Mouse (Mus musculus) mouse embryonic stem cell (cell line): Measurements from ENCODE around the gene Tmem33.

ENCODE experiments used
- in situ Hi-C, 2 experiments: fragments of 300-500 bp; cut with MboI; formaldehyde crosslinking; loops; 1 replicate in 1 of 2; 3 replicates in 1 of 2; pipeline ENCODE4 v1.14.3; 2019 to 2020; ENCODE audit warnings: low sequenced_read_pairs in 2 of 2, low pct_unique_long_range_greater_than_20kb in 1 of 2, mixed read lengths in 1 of 2; ENCODE audit not compliant: unreplicated experiment in 1 of 2

Tmem33 gene

DNA sequence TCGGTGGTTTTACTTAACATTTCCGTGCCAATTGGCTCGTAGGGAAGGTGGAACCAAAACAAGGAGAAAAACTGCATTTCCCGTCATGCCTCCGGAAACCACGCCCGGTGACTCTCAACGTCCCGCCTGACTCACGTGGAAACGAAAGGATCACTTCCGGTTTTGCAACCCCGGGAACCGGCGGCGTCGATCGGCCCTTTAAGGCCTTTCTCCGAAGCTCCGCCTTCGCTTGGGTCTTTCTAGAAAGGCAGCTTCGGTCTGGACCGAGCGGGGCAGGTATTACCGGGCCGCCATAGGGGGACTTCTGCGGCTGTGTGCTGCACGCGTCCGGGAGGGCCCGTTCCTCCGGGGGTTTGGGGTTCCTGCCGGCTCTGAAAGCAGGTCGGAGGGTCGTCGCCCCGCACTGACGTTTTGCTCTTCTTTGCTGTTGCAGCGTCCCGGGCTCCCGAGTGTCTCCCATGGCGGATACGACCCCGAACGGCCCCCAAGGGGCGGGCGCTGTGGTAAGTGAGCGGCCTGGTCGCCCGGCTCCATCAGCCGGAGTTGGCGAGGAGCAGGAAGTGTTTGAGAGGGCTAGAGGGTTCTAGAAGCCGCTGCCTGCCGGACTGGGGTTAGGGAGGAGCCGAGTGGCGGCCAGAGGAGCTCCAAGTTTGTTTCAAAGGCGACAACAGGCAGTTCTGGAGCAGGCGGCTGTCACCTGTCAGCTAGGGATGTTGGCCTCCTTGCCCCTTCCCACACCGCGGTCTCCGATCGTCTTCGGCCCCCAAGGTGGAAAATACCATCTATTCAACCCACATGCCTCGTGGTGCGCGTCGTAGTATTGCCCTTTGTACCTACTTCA lies at the start of gene Tmem33:
TSS of gene Tmem33 (plus strand) at position 35 of the 841 bp plus-strand sequence.
- in situ Hi-C loops: no loop called here

DNA sequence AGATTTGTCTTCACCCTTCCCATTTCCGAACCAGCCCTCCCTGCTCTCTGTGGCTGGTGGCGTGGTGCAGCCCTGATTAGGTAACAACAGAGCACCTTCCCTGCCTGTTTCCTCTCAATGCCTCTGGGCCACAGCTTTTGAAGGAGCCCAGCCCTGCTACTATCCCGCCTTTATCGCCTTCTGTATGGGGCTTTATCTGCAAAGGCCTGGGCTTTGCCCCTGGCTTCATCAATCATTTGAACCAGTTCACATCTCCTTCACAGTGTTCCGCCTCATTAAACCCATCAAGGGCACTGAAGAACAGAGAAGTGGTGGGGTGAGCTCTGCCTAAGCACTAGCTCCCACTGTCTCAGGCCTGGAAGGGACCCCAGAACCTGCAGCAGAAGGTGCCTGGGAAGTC lies 47.2 kb upstream of the Tmem33 start:
- in situ Hi-C loops: no loop called here

DNA sequence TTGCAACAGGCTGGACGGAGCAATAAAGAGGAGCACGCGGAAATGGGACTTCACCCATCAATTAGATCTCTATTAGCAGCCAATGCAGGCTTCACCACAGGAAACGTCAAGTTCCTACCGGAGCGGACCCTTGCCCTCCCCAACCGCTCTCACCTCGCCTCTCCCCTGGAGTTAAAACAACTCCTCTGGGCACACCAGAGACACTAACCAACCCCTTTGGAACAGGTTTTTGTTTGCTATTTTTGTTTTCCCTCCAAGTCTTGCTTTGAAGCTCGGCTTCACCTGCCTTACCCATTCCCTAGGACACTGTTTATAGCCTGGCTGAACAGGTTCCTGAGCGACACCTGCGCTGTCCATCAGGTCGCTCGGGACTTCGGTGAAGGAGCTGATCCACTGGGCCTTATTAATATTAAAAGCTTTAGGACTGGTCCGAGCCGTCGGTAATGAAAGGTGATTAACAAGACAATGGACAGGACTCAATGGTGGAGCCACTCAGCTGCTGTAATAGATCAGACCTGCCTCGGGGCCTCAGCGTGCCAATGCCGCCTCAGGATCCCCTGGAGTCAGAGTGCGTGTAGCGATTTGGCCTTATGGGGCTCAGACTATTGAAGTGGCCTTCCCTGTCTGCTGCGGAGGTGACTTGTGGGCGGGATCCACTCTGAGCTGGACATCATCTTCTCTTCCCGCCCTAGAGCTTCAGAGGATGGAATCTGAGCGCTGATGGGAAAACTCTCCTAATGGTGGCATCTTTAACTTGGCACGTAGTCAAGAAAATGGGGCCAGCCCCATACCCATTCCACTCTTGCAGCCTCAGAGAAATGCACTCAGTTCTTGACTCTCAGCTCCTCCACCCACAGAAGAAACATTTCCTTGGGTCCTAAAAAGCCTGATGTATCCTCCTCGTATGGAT lies 45.0 kb upstream of the Tmem33 start:
- in situ Hi-C loops: no loop called here

DNA sequence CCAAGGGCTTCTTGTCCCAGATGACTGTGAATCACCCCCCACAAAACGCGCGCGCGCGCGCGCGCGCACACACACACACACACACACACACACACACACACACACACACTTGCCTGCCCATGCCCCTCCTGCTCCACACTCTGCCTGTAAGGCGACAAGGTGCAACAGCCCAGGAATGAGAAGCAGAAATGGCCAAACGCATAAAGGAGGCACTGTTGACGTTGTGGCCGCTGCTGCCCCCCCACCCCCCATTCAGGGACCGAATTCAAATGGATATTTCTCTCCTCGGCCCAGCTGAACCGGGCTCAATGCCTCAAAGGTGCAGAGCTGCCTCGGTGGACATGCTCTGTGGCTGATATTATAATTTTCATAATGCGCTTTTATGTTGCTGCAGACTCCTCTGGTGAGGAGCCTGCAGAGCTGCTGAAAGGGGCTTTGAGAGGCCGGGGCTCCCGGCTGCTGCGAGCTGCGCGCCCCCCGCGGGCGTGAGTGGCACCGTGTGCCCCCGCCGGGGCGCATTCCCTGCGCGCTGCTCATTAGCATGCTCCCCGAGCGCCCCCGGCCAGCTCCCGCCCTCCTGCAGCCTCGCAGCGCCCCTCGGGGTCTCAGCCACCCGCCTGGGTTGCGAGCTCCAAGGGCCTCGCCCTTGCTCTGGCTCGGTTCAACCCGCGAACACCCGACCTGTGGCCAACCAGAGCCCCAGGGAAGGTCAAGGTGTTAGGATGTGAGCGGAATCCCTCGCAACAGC lies 44.2 kb upstream of the Tmem33 start:
- in situ Hi-C loops: no loop called here

DNA sequence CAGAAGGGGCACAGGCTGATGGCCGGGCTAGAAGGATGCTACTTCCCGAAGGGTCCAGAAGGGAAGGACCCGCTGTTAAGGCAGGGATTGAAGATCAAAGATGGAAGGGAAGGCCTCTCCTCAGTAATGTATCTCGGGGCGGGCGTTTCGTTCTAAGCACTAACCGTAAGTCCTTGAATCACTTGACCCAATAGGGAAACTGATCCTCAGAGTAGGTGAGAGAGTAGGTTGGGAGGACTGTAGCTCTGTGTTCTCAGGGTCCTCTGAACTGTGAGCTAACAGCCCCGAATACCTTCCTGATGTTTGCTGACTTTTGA lies 43.6 kb upstream of the Tmem33 start:
- in situ Hi-C loops: no loop called here

DNA sequence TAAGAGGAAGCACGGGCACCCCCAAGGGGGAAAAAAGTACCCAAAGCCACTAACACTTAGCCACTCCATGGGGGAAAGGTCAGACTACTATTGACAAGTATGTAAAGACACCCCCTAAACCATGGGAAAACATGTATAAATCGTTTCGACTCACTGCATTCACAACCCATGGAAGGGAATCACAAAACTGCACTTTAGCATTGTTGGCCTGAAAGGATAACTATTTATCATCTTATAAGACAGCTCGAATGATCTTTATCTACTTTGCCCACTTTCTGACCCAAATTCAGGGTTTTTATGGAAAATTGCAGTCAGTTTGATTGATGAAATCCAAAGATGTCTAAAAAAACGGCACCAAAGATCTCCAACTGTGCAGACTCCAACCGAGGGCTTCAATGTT lies 38.5 kb upstream of the Tmem33 start:
- in situ Hi-C loops: no loop called here

DNA sequence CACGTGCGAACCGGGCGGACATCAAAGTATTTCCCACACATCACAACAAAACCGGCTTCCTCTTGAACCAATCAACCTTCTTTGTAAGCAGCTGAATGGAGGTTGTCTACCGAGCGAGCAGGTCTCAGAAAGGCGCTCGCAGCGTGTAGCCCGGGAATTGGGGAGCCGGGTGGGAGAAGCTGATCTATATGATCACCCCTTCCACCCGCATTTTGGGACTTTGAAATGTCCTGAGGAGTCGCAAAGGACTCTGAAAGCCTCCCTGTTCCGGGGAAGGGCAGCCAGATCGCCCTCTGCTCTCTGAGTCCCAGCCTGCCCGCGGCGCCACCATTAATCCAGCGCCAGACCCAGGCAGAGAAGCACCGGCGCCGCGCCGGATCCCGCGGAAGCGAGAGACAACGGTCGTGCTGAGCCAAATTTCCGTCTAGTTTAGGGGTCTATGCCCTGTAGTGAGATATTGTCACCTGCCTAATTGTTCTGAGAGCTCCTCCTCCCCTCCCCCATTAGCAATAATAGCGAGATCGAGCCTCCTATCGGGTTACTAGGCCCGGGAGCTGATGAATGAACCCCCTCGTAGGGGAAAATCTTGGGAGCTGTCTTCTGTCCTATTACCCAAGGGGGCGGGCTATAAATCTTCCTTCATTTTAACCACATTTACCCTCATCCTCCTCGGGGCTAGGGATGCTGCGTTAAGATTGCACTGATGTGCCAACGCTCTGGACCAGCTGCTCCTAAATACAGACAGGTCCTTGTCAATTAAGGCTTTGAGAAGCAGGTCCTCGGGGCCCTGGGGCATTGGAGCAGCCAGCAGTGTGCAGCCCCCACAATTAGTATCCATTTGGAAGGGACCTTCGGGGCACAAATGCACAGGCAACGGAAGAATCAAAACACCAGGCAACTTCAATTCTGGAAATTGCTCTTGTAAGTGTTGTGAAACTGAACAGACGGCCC lies 37.6 kb upstream of the Tmem33 start:
- in situ Hi-C loops: no loop called here

DNA sequence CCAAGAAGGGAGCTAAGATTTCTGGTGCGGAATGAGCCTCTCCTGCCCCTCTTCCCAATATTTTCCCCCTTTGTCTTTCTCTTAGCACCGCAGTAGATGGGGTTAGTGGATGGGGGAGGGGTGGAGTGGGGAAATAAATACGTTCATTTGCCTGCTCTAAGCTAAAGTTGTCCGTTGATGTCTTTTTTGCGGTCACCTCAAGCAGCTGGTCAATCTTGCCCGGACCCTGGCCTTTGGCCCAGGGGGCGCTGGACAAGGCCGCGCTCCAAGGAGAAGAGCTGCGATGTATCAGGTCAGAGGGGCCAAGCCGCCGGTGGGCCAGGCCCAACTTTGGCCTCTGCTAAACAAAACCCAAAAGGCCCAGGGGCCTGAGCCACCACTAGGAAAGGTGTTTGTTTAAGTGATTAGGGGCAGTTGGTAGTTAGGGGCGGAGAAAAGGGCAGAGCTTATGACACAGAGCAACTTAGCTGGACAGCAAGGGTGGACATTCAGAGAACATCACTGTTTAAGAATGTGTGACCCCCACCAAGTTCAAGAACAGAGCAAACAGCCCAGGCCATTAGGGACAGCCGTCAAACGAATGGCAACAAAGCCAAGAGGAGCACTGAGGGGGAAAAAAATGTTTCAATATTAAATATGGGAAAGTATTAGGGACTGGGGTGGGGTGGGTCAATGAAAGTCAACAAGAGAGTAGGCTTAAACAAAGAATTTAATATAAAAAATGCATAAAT lies 36.8 kb upstream of the Tmem33 start:
- in situ Hi-C loops: no loop called here

DNA sequence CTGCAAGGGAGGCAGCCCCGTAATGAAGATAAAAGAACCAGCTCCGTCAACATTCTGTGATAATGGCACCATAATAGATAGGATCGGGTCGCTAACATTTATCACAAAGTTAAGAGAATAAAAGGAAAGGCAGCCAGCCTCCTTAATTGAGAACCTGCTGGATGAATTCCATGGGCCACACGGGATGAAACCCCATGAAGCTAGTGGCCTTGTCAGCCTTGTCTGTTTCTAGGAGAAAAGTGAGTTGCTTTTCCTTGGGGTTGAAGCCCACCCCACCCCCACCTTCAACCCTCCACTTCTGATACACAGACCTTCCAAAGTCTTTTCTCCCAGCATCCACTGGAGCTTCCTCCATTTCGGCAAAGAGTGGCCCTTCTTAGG lies 36.3 kb upstream of the Tmem33 start:
- in situ Hi-C loops: no loop called here

DNA sequence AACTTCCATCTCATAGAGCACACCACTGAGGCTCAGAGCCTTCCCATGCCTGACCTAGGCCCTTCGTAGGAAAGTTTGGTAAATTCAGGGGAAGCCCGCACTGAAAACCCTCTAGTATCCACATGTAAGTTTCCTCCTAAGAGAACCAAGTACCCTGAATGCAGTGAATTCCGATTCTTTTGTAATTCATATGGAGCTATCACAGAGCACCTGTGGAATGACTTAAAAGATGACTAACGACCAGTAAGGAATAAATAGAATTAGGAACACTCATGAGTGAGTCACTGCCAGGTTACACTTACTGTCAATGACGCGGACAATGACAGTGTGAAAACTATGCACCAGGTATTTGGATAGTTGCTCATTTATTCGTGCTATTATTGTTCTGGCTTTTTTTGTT lies 34.6 kb upstream of the Tmem33 start:
- in situ Hi-C loops: loop anchor here (25.0 kb wide), 2 partner anchors 513 to 538 kb away; partner anchors contain the start of gene Uchl1 (in 1 of the 2)

DNA sequence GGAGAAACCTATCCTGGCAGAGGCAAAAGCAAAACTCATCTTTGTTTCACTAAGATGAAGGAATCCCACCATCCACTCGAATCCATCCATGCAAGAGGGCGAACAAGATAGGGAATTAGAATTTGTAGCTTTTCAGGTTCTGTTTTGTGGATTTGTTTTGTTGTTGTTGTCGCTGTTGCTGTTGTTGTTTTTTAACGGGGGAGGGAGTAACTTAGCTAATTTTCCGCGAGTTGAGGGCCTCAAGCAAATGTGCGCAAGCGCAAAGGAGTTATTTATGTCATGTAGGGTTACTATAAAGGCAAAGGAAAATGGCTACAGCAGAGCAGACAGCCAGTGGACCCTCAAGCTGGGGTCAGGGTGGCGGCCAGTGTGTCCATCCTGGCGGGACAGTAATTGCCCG lies 33.1 kb upstream of the Tmem33 start:
- in situ Hi-C loops: loop anchor here (25.0 kb wide), 2 partner anchors 515 to 540 kb away; partner anchors contain the start of gene Uchl1 (in 1 of the 2)

DNA sequence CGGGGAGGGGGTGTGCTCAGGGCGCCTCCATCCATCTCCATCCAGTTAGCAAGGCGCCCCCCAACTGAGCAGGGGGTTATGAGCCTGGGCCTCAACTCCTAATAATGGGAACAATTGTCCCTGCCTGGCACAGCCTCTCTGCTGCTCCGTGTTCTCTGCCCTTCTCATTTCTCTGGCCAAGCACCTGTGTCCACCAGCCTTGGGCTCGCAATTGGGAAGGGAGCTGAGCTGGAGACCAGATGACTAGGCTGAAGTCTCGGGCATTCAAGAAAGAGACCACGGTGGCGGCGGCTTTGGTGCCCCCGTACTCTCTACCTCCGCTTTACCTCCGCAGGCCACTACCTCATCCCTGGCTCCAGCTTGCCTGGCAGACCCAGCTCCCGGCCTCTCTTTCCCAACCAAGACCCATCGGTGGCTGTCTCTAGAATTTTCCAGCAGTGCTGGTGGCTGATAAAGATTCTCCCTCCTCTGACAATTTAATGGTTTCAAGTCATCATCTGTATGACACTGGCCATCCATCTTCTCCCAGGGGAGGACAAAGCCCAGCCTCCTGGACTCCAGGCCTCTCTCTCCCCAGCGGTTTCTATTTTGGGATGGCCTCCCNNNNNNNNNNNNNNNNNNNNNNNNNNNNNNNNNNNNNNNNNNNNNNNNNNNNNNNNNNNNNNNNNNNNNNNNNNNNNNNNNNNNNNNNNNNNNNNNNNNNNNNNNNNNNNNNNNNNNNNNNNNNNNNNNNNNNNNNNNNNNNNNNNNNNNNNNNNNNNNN lies 32.5 kb upstream of the Tmem33 start:
- in situ Hi-C loops: loop anchor here (25.0 kb wide), 2 partner anchors 516 to 541 kb away; partner anchors contain the start of gene Uchl1 (in 1 of the 2)

DNA sequence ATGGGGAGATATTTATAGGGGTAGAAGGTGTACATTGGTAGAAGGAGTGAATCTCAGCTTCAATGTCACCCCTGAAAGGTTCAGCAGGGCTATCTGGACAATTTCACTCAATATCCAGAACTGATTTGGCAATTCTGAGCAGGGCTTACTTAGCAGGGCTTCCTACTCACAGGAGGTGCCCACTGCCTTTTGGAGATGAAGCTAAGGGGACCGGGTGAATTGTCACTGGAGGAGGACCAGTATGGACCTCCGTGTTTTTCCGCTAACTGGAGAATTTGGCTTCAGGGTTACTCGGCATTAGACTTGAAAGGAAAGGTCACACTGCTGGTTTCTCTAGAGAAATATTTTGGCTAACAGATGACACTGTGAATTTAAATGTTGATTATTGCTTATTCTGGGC lies 25.7 kb upstream of the Tmem33 start:
- in situ Hi-C loops: loop anchor here (5.0 to 25.0 kb wide), 3 partner anchors 187 to 547 kb away; partner anchors contain the start of gene Uchl1 (in 1 of the 2)

DNA sequence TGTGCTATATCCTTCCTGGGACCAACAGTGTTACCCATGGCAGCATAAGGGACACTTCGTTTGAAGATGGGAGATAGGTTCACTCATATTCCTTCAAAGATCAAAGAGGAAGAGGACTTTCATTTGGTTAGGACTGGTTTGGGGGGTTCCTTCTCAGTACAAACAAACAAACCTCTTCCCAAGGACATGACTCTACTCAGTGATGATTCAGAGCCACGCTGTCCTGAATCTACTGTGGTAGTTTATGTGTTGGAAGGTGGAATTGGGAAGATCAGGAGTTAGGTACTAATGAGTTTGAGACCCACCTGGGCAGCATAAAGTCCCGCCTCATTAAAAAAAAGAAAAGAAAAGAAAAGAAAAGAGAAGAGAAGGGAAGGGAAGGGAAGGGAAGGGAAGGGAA lies 24.9 kb upstream of the Tmem33 start:
- in situ Hi-C loops: loop anchor here (5.0 to 25.0 kb wide), 3 partner anchors 188 to 548 kb away; partner anchors contain the start of gene Uchl1 (in 1 of the 2)

DNA sequence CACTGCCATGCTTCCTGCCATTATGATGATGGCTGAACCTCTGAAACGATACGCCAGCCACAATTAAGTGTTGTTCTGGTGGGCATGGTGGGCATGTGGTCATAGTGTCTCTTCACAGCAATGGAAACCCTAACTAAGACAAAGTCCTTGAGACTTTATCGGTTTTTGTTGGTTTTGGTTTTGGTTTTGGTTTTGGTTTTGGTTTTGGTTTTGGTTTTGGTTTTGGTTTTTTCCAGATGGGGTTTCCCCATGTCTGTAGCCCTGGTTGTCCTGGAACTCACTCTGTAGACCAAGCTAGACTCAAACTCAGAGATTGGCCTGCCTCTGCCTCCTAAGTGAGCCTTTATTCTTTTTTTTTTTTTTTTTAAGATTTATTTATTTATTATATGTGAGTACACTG lies 23.8 kb upstream of the Tmem33 start:
- in situ Hi-C loops: loop anchor here (5.0 to 25.0 kb wide), 3 partner anchors 189 to 549 kb away; partner anchors contain the start of gene Uchl1 (in 1 of the 2)

DNA sequence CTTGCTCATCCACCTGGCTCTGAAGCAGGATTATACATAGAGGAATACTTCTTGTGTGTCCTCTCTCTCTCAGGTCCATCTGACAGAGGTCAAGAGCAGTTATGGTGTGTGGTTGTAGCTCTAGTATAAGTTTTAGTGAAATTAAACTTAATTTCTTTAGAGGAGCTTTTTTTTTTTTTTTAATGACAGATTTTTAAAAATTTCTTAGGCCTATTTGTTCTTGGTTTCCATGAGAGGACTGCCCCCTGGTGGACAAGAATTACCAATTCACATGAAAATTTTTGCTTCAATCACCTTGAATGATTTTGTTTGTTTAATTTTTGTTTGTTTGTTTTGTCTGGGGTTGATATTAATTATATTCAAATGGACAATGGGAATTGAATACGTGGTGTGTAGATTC lies 22.1 kb upstream of the Tmem33 start:
- in situ Hi-C loops: loop anchor here (5.0 to 25.0 kb wide), 3 partner anchors 191 to 551 kb away; partner anchors contain the start of gene Uchl1 (in 1 of the 2)
